Mouse (Mus musculus): ENCODE measurements around the gene Fam131a.

Fam131a gene

DNA sequence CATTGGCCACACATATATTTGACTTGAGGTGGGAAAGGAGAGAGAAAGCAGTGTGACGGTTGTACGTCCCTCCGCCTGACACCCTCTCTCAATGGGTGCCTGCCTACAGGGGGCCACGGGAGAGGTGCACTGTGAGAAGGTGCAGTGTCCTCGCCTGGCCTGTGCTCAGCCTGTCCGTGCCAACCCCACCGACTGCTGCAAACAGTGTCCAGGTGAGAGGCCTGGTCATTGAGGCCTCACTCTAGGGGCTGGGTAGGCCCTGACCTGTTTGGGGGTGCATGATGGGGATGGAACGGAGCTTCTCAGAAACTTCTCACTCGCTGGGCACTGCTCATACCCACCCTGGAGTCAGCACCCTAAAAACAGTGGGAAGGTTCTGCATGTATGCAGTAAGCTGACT lies 46.8 kb downstream of the Fam131a start:
- DNase-seq (ENCODE audit: low read depth in 1 of 2, low spot score in 2 of 2): no peak

- no peak for DNase-seq (ENCODE audit: low read depth in 1 of 2, low spot score in 2 of 2)
These were observed 53.6 kb downstream of the Fam131a start for GRCm38 (mm10) chr16:20746641-20747040.

- no peak for DNase-seq (ENCODE audit: low read depth in 1 of 2, low spot score in 2 of 2)
These were observed 57.5 kb downstream of the Fam131a start for GRCm38 (mm10) chr16:20750518-20750917.

All from monocyte, adult 2 months (primary cell).